Mouse (Mus musculus) neural tube, embryonic 10.5 days (tissue): ENCODE measurements at regions not wholly inside any gene's neighbourhood (a gene's known extent, or its start where the extent isn't known, plus 50 kb on each side); places are given as distances from the start of the nearest gene placed in this dataset.

Experiments
- DNase-seq: peaks from one replicate; pipeline ENCODE4 v3.0.0-alpha.2; 2017; ENCODE audit warnings: low spot score; ENCODE audit errors: extremely low spot score

- DNase-seq, result no peak
These were observed 113.2 kb downstream of the Inhbb start for GRCm38 (mm10) chr1:119308719-119309365.

GRCm38 (mm10) chr1:119305315-119305976 lies 116.6 kb downstream of the Inhbb start:
- DNase-seq, result peak; percentile 51

GRCm38 (mm10) chr1:119304470-119304980 lies 117.5 kb downstream of the Inhbb start:
- peak; percentile 22 for DNase-seq

GRCm38 (mm10) chr1:119302349-119302995 lies 119.6 kb downstream of the Inhbb start:
- no peak for DNase-seq

- no peak for DNase-seq
These were observed 120.1 kb downstream of the Inhbb start for GRCm38 (mm10) chr1:119301931-119302330.

GRCm38 (mm10) chr1:119301258-119301657 lies 120.8 kb downstream of the Inhbb start:
- no peak for DNase-seq

- no peak for DNase-seq
These were observed 122.0 kb downstream of the Inhbb start for GRCm38 (mm10) chr1:119299842-119300752.

- no peak for DNase-seq
These were observed 123.3 kb downstream of the Inhbb start for GRCm38 (mm10) chr1:119298696-119299230.

- DNase-seq, result no peak
These were observed 126.9 kb downstream of the Inhbb start for GRCm38 (mm10) chr1:119295121-119295520.

GRCm38 (mm10) chr1:119293839-119294238 lies 128.2 kb downstream of the Inhbb start:
- no peak for DNase-seq

- DNase-seq, result no peak
These were observed 129.8 kb downstream of the Inhbb start for GRCm38 (mm10) chr1:119292216-119292615.

GRCm38 (mm10) chr1:119290165-119290916 lies 131.7 kb downstream of the Inhbb start:
- no peak for DNase-seq

GRCm38 (mm10) chr1:119289516-119290164 lies 132.4 kb downstream of the Inhbb start:
- DNase-seq, result no peak

GRCm38 (mm10) chr1:119282416-119282815 lies 139.6 kb downstream of the Inhbb start:
- DNase-seq, result no peak

GRCm38 (mm10) chr1:119279261-119279660 lies 142.8 kb downstream of the Inhbb start:
- no peak for DNase-seq

GRCm38 (mm10) chr1:119278528-119279201 lies 143.4 kb downstream of the Inhbb start:
- no peak for DNase-seq

GRCm38 (mm10) chr1:119277990-119278389 lies 144.1 kb downstream of the Inhbb start:
- no peak for DNase-seq

- DNase-seq, result no peak
These were observed 156.0 kb downstream of the Inhbb start for GRCm38 (mm10) chr1:119266013-119266412.

GRCm38 (mm10) chr1:119265192-119265891 lies 156.7 kb downstream of the Inhbb start:
- DNase-seq, result no peak
